Mouse (Mus musculus): ENCODE measurements around the gene Cd82.

DNA sequence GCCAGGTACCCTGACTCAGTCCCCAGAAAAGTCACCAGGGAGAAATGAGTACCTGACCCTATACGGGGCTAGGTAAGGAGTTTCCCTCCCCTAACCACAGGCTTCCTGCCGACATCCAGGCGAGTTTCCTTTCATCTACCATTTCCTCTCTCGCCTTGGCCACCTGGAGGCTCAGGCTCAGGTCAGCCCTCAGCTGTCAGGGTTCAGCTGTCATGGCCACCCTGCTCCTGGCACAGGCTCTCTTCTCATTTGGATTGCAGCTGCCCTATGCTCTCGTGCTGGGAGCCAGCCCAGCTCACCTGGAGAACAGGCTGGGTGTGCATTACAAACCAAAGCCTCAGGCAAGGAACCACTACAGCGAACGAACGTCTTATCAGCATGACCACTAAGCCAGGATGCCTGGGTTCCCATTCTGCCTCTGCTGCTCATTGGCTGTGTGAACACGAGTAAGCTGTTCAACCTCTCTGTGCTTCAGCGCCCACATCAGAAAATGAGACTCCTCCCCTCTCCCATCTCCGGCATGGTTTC, 34.9 kb downstream of the Cd82 start:
- TF ChIP-seq CTCF (IDR thresholded peaks at IDR 0.05; ENCODE audit: low read depth) (no peak), EP300 (optimal IDR thresholded peaks at IDR 0.05) (no peak)
